Mouse (Mus musculus) kidney, postnatal 36 days (tissue): ENCODE measurements at regions not wholly inside any gene's neighbourhood (a gene's known extent, or its start where the extent isn't known, plus 50 kb on each side); places are given as distances from the start of the nearest gene placed in this dataset.

Experiments
- DNase-seq, 2 experiments: peaks; one replicate each; pipeline ENCODE4 v3.0.0; 2021 to 2022; ENCODE audit warnings: mixed read lengths in 2 of 2

DNA sequence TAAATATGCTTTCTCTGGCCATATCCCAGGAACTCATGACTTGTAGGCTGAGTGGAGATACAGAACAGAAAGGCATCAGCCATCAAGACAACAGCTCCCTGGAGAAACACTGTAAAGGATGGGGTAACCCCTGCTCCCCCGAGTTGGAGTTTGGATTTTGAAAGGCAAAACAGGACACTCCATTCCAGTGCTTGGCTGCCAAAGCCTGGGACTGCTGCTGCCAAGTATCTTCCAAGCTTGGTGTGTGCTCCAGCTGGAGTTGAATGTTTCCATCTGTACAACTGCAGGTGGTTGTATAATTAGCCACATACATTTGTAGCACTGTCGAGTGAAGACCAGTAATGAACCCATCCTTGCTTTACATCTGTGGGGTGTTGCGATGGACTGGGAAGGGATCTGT lies 62.1 kb downstream of the 4933412E24Rik start:
- DNase-seq: peak in 1 of 2 experiments; percentile 4

DNA sequence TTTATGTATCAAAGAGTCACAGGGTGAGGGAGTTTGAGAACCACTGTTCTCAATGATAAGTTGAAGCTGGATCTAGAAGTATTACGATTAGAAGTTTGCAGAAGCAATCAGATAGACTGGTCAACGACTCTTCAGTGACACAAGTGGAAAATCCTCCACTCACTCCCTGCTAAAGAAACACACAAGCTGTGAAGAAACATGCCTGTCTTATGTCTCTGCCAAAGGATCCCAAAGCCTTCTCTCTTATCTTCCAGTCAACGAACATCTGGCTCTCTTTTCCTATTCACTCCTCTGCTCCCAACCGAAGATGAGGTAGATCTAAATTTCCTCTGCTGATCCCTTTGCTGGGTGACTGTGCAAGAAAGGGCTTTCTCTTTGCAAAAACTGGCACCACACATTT lies 62.6 kb downstream of the 4933412E24Rik start:
- DNase-seq: no peak

- DNase-seq: no peak
Measured at GRCm38 (mm10) chr15:59950617-59951216, 65.7 kb downstream of the 4933412E24Rik start.

DNA sequence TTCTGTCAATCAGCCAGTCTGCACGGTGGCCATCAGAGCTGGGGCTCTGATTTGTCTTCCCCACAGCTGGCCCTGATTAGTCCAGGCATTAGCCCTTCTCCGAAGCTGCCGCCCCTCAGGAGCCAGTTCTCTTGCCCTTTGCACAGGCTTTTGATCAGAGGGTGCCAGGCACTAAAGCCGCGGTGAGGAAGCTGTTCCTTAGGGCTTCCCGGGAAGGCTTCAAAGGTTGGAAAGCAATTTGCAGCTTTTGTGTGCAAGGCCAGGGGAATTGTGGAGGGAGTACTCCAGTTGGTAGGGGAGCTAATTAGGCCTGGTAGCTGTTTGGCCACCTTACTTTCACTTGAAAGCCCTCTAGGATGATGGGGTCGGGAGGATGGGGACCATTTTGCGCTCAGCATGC lies 71.2 kb downstream of the 4933412E24Rik start:
- DNase-seq: no peak

- no peak for DNase-seq
Measured at GRCm38 (mm10) chr15:59936486-59936885, 79.9 kb downstream of the 4933412E24Rik start.

DNA sequence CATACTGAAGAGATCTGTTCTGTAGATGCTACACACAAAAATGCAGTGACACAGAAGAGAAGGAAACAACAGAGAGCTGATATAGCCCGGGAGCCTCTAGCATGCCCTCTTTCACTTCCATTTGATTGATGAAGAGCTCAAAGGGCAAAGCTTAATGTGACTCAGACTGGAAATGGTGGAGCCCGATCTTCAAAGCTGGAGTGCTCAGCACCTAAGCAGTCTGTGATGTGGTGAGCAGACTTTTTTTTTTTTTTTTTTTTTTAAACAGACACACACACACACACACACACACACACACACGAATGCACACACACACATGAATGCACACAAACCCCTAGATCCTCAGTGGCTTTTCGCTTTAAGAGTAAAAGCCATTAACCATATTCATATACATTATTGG lies 102.6 kb downstream of the 4933412E24Rik start:
- no peak for DNase-seq

GRCm38 (mm10) chr15:59908300-59908699 lies 108.1 kb downstream of the 4933412E24Rik start:
- DNase-seq: no peak

DNA sequence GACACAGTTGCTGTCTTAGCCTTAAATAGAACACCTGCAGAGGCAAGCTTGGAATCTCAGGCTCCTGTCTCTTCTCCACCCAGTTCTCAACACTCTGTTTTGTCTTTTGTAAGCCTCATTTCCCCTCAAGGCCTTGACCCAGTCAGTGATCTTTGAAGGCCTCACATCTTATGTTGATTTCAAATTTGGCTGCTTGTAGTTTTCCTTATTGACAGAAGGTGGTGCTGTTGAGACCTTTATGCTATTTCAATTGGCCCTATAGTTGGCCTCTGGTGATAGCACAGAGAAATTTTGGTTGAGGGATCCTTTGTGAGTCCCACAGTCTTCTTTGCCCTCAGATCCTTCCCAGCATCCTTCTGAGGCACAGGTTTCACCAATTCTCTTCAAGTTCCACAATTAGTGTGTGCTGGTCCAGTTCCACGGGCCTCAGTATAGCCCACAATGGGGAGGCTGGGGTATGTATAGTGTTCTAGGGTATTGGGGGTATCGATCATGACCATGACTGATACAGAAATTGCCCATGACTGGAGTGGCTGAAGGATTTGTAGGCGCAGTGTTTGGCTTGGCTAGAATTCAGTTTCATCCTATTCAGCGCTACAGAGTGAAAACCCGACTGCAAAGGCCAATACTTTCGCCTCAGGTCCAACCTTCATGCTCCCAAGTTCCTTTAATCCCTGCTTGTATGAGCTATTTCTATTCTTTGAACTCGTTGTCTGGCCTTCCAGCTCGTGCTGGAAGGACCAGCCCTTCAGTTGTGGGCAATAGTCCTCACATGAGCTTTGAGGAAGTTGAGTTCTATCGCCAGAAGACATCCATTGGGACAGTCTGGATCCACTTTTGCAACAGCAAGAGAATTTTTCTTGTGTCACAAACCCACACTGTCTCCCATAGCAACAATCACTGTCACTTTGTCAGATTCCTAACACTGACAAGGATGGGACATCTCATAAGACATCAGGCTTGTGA lies 110.3 kb downstream of the 4933412E24Rik start:
- DNase-seq: no peak

DNA sequence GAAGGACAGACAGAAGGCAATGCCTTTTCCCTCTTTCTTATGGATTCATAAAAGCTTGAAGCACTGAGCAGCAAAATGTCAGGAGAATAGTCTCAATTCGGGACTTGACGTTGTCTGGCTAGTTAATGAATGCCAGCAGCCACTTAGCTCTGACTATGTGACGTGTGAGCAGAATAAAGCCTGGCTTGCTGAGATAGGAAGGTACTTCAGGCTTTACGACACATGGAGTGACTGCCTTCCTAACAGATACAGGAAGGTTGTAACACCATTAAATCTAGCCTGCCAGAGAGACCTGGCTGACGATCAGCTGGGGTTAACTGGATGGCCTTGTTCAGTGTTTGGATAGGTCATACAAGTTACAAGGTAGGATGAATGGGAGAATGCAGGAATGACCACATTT lies 111.7 kb downstream of the 4933412E24Rik start:
- no peak for DNase-seq

GRCm38 (mm10) chr15:59888996-59889395 lies 127.4 kb downstream of the 4933412E24Rik start:
- DNase-seq: no peak

GRCm38 (mm10) chr15:59888131-59888459 lies 128.3 kb downstream of the 4933412E24Rik start:
- no peak for DNase-seq

DNA sequence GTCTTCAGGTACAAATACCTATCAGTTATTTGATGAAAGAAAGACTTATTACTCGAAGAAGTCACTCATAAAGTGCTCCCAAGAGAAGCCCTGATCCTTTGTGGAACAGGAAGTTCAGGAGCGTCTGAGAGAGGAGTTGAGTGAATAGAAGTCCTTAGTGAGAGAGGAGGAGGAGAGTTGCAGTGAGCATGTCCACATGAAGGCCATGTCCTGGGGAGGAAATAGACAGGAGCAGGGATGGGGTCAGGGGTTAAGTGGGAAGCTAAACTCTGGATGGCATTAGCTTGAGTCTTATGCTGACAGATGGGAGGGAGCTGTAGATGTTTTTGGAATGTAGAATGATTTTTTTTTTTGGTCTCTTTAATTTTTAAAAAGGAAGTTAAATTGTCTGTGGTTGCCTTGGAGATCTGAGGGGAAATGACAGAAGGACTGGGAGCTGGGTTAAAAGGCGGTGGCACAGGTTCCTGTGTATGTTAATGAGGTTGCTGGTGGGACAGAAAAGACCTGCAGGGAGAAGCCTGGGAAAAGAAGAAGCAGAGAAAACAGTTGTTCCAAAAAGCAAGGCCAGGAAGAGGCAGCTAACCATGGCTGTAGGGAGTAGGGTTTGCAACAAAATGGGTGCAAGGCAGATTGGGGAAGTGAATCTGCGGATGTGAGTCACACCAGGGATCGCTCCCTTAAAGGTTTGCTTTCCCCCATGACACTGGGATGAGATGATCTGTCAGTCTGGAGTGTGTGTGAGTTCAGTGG lies 128.9 kb downstream of the 4933412E24Rik start:
- DNase-seq: no peak

DNA sequence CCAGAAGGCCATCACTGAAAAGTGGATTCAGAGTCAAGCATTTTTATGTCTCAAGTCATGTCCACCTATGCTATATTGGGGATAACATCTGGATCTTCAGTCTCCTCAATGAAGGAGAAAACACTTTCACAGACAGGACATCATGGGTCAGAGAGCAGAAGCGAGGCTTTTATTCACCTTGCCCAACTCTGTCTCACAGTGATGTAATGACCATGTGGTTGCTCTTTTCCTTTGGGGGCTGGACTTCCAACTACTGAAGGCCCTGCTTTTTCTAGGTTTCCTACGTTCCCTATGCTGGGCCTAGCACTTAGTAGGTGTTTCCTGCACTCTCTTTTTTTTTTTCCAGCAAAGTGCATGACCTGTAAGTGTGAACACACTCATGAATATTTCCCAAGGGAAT lies 130.4 kb downstream of the 4933412E24Rik start:
- no peak for DNase-seq

DNA sequence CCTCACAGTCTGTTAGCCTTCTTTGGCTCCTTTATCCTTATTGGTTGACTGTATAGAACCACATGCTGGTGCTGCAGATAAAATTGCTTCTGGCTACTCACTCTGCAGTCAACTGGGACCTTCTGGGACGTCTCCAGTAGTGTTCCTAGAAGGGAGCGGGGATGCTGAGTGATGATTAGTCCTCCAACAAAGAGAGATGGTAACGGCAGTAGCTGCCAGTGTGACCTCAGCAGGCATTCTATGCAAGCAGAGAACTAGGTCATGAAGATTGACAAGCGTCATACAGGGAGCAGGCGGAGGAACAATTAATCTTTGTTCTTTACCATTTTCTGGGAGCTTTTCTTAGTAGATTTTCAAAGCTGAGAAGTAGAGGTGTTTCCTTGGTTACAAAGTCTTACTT lies 134.0 kb downstream of the 4933412E24Rik start:
- DNase-seq: no peak

- no peak for DNase-seq
Measured at GRCm38 (mm10) chr15:59880426-59880825, 136.0 kb downstream of the 4933412E24Rik start.

- DNase-seq: peak in 1 of 2 experiments; percentile 41
Measured at GRCm38 (mm10) chr15:59879311-59879710, 137.1 kb downstream of the 4933412E24Rik start.

DNA sequence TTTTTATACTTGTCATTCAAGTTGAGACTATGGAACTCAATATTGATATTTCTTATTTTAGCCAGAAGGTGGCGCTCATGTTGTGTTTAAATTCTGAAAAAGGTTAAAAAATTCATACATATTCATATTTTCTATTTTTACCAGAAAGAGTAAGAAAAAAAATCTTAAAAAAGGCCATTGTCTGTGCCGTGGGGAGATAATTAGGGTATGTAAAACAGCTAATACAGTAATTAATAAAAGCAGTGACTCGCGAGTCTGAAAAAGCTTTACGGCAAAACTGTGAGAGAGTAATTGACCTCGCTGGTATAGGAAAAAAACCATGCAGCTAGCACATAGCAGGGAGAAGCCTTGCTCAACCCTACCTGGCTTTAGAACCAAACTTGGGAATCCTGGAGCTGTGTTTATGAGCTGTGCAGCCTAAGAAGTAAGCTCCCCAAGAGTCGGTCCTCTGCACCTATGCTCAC lies 140.1 kb downstream of the 4933412E24Rik start:
- no peak for DNase-seq

GRCm38 (mm10) chr15:59866701-59867100 lies 149.7 kb downstream of the 4933412E24Rik start:
- DNase-seq: no peak

DNA sequence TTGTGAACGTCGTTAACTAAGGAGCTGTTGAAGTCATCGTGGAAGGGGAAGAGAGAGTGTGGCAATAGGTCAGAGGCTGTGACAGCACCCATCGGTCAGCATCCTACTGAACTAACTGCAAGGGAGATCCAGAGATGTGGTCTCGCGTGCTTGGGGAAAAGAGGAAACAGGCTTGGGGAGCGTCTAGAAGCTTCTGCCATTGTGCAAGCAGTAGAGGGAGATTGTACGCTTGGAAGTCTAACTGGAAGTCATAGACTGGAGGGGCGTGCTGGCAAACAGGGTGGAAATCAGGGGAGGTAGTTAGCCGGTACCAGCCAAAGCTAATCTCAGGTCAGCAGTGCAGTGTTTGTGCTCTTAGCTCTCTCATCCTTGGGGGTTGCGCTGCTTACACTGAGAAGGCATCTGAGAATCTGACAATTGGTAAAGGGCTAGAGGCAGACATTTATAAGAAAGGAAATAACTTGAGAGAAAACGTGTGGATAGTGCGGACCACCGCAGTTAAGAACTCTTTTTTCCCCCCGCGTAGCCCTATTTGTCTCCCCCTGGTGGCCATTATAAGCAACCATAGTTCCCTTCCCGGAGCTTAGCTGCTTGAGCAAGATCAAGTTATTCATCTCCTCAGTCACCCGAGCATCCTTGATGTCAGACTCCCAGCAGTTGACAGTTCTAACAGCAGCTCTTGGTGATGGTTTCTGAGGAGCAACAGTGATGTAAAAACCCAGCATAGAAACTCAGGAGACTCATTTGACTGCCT lies 151.5 kb downstream of the 4933412E24Rik start:
- peak in 1 of 2 experiments; percentile 24 for DNase-seq

DNA sequence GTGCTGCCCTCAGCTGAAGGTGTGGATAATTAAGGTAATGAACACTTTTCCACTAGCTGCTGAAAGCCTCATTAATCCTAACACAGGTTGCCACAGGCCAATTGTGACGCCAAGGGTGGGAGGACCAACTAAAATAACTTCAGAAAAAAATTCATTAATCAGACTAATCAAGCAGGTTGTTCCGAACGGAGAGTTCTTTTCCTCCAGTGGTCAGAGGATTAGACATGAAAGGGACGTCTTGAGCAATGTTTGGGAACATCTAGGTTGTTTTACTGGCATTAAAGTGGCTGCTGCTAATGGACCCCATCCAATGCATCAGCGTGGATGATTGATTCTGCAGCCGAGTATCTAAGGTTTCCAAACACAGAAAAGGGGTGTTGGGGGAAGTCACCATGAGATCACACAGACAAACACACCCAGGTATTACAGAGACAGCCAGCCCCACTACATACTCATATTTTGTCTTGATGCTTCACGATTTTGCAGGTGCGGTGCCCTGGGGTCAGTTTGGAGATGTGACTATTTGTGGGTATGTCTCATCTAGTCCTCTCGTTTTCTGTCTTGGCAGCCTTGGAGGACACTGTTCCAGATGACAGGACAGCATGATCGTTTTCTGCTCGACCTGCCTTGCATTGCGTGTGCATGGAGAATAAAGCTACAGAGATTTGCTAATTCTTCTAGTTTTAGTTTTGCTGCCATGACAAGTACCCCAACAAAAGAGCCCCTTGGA lies 164.0 kb downstream of the 4933412E24Rik start:
- DNase-seq: no peak

DNA sequence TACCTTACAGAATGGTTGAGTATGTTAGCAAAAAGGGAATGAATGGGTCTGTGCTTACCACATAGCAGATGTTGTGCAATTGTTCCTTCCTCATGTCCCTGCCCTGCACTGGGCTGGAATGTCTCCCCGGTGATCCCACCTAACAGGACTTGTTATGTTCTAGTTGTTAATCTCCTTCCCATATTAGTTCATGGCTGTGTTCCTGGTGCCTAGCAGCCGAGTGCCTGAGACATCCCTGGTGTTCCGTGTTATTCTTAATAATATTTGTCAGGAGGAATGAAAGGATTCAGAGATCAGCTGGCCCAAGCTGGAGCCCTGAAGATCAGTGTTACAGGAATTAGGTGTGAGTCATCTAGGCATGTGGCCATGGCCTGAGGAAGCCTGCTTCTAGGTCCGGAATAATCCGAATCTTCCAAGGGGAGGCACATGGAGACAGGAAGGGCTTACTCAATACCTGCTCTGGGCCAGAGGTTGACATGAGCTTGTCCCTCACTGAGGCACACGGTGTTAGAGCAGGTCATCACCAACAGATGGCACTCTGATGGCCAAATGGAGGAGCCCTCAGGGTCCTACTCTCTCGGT lies 171.2 kb downstream of the 4933412E24Rik start:
- no peak for DNase-seq
